Mouse (Mus musculus): Measurements from ENCODE around the gene Cyp3a13.
"Not testable (repeated sequence)": the region's sequence is repeated elsewhere in the genome, so short reads cannot be mapped to it uniquely, and the experiment has no call there.

The Cyp3a13 gene

DNA sequence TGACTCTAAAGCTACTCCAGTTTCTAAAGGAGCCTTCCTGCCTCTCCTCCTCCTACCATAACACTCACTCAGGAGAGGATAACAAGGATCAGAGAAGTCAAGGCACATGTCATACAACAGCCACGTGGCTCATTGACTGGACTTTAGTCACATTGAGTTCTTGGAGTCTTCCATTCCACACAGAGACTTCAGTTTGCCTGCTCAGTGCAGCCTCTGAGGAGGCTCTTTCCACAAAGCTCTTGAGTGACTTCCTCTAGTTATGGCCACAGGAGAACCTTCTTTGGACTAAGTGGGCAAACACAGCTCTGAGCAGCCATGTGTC lies 49.1 kb downstream of the Cyp3a13 start:
- DNase-seq (ENCODE audit: low read depth, low spot score): not testable (repeated sequence)

DNA sequence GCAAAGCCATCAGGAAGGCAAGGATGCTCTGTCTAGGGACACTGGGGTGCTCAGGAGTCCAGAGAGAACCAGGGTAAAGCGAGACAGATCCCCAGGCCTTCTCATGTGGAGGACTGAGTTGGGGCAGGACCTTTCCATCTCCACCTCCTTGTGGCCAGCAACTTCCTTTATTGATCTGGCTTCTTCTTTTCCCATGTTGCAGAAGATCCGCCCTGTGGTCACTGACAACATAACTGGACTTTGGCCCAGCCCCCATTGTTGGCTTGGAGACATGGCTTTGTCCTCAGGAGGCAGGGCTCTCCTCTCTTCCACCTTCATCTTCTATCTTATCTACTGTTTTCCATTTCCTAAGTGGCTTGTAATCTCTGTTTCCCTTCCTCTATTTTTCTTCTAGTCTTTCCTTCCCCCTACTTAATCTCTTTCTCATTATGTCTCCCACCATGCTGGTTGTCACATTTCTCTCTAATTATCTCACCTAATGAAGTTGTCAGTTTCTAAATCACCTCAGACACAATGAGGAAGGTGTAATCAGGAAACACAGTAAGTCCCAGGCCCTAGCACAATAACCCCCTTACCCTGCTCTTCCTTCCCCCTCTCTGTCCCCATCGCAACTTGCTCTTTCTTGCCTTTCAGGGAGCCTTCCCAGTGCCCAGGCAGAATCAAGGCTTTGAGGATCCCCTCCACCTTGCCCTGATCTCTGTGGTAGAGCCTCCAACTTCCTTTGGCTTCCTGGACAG lies 49.6 kb downstream of the Cyp3a13 start, which contains the start of gene Pilrb2:
TSS of gene Pilrb2 (minus strand) at position 172 of the 737 bp plus-strand sequence.
- not testable (repeated sequence) for DNase-seq (ENCODE audit: low read depth, low spot score)

DNA sequence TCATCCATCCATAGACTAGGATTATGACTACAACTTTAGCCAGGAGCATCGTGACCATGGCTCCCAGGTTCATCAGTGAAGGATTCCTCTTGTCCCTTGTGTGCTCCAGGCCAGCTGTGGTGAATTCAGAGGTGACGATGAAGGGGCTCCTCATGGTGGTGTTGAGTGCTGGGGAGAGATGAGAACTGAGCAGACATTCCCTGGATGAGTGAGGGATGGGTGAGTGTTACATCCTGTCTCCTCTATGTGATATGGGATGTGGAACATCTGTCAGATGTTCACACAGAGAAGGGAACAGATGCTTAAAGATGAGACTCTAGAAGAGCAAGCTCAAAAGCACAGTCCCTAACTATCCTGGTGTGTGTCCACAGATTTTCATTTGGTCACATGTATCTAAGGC lies 52.8 kb downstream of the Cyp3a13 start:
- DNase-seq (ENCODE audit: low read depth, low spot score): not testable (repeated sequence)

DNA sequence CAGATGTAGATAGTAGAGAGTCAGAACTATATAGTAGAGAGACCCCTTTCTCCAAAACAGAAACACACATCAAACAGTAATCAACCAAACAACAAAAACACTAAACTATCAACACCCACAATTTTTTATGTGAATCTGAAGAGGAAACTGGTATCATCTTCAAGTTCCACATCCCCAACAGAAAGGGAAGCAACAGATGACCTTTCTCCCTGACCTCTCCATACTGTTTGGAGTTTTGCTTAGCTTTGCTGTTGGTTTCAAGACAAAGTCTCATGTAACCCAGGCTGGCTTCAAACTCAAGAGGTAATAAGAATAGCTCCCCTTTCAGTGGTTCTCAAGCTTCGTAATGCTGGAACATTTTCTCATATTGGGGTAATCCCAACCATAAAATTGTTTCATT lies 57.4 kb downstream of the Cyp3a13 start:
- DNase-seq (ENCODE audit: low read depth, low spot score): not testable (repeated sequence)

DNA sequence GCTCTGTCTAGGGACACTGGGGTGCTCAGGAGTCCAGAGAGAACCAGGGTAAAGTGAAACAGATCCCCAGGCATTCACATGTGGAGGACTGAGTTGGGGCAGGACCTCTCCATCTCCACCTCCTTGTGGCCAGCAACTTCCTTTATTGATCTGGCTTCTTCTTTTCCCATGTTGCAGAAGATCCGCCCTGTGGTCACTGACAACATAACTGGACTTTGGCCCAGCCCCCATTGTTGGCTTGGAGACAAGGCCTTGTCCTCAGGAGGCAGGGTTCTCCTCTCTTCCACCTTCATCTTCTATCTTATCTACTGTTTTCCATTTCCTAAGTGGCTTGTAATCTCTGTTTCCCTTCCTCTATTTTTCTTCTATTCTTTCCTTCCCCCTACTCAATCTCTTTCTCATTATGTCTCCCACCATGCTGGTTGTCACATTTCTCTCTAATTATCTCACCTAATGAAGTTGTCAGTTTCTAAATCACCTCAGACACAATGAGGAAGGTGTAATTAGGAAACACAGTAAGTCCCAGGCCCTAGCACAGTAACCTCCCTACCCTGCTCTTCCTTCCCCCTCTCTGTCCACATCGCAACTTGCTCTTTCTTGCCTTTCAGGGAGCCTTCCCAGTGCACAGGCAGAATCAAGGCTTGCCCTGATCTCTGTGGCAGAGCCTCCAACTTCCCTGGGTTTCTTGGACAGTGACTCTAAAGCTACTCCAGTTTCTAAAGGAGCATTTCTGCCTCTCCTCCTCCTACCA lies 63.3 kb downstream of the Cyp3a13 start, which contains the start of gene Pilrb1:
TSS of gene Pilrb1 (minus strand) at position 147 of the 751 bp plus-strand sequence.
- DNase-seq (ENCODE audit: low read depth, low spot score): not testable (repeated sequence)

DNA sequence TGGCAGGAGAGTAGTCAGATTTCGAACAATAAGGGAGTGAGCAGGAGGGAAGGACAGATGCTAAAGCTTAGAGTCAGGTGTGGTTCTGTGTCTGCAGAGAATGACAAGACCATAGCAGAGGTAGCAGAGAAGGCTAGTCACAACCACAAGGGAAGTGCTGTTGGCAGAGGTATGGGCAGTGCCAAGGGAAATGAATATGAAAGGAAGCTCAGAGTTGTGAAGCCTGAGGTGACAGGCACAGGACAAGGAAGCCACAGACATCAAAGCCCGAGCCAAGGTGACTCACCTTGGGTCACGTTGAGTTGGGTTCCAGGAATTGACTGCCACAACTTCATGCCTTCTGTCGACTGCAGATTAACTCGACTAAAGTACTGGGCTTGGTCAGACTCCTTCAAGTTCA lies 64.5 kb downstream of the Cyp3a13 start:
- not testable (repeated sequence) for DNase-seq (ENCODE audit: low read depth, low spot score)

DNA sequence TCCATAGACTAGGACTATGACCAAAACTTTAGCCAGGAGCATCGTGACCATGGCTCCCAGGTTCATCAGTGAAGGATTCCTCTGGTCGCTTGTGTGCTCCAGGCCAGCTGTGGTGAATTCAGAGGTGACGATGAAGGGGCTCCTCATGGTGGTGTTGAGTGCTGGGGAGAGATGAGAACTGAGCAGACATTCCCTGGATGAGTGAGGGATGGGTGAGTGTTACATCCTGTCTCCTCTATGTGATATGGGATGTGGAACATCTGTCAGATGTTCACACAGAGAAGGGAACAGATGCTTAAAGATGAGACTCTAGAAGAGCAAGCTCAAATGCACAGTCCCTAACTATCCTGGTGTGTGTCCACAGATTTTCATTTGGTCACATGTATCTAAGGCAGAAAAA lies 66.5 kb downstream of the Cyp3a13 start:
- DNase-seq (ENCODE audit: low read depth, low spot score): not testable (repeated sequence)

DNA sequence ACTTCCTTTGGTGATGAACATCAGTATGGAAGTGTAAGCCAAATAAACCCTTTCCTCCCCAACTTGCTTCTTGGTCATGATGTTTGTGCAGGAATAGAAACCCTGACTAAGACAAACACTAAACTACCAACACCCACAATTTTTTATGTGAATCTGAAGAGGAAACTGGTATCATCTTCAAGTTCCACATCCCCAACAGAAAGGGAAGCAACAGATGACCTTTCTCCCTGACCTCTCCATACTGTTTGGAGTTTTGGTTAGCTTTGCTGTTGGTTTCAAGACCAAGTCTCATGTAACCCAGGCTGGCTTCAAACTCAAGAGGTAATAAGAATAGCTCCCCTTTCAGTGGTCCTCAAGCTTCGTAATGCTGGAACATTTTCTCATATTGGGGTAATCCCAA lies 71.1 kb downstream of the Cyp3a13 start:
- not testable (repeated sequence) for DNase-seq (ENCODE audit: low read depth, low spot score)

Data from telencephalon, adult 2 months (tissue).